Mouse (Mus musculus): Measurements from ENCODE around the gene Gm21969.

DNA sequence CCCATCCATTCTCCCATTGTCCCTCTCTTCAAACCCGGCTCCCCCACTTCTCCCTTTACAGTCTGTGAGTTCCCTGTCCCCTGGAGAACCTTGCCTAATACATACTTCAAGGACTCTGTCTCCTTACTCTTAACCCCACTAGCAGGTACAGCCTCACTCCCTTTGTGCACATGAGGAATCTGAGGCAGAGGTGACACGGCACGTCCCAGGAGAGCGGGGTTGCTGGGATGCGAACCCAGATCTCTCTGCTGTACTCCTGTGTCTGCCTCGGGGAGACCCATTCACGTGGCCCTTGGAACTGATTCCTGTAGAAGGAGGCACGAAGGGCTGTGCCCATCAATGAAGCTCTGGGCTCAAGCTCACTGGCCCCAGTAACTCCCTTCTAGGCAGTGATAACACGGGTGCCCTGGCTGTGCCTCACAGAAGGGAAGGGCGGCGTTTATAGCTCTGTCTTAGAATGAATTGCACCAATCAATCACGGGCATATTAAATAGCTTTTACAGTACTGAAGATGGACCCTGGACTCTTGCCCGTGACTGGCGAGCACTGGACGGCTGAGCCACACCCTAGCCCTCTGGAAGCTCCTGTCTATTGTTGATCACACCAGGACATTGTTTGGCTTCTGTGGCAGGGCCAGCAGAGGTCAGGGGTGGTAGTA lies 47.2 kb downstream of the Gm21969 start:
- TF ChIP-seq CTCF (IDR thresholded peaks at IDR 0.05; ENCODE audit: control insufficient read depth, insufficient read depth, insufficient read length) = no peak
- TF ChIP-seq CEBPB (IDR thresholded peaks at IDR 0.05; ENCODE audit: low read depth) = no peak
- TF ChIP-seq MYOD1 (IDR thresholded peaks at IDR 0.05; ENCODE audit: control insufficient read depth, insufficient read length, low read depth) = no peak
- TF ChIP-seq USF1 (IDR thresholded peaks at IDR 0.05; ENCODE audit: low read depth) = no peak
- TF ChIP-seq MAX (IDR thresholded peaks at IDR 0.05) = no peak
- TF ChIP-seq MYOG (IDR thresholded peaks at IDR 0.05; ENCODE audit: control insufficient read depth, extremely low read depth, insufficient read length) = no peak
- no peak for TF ChIP-seq FOSL1 (IDR thresholded peaks at IDR 0.05; ENCODE audit: insufficient read depth, low read length, poor library complexity, severe bottlenecking)

Data from C2C12 (cell line).